Mouse (Mus musculus) thymus, adult 2 months (tissue): ENCODE results near the gene Hipk1. TPM values are rescaled to one million over a fixed set of nuclear protein-coding genes. Genes with fewer than 3 reads are reported as not detected.
A peak's percentile ranks its signal among the peaks of the same experiment; 100 is the strongest.
"Not testable (repeated sequence)": the region's sequence is repeated elsewhere in the genome, so short reads cannot be mapped to it uniquely, and the experiment has no call there.

Source experiments
- DNase-seq: peaks from one replicate; pipeline ENCODE4 v3.0.0; 2021
- H3K27ac ChIP-seq: fragments of 200-500 bp; 2 replicates; pipeline ENCODE4 v1.5.1; 2012; ENCODE audit warnings: low read length, control low read depth; ENCODE audit not compliant: control insufficient read depth, insufficient read depth
- H3K27me3 ChIP-seq: fragments of 200-500 bp; 2 replicates; pipeline ENCODE4 v1.6.1; 2012; ENCODE audit warnings: mild to moderate bottlenecking, low read length, moderate library complexity, mixed read lengths; ENCODE audit not compliant: control insufficient read depth, insufficient read depth
- H3K36me3 ChIP-seq: fragments of 200-500 bp; 2 replicates; pipeline ENCODE4 v1.6.1; 2012; ENCODE audit warnings: mild to moderate bottlenecking, low read length, moderate library complexity; ENCODE audit not compliant: control insufficient read depth, insufficient read depth
- H3K4me1 ChIP-seq: fragments of 200-500 bp; replicated peaks from 2 replicates; pipeline ENCODE4 v1.6.1; 2012; ENCODE audit warnings: low read length; ENCODE audit not compliant: control insufficient read depth, insufficient read depth
- H3K4me3 ChIP-seq: fragments of 200-500 bp; 2 replicates; pipeline ENCODE4 v1.5.1; 2012; ENCODE audit warnings: mild to moderate bottlenecking, low read length, control low read depth, moderate library complexity; ENCODE audit not compliant: control insufficient read depth, insufficient read depth
- CTCF ChIP-seq: fragments of 200-500 bp; IDR thresholded peaks from 2 replicates; pipeline ENCODE4 v1.5.1; 2012; ENCODE audit warnings: mild to moderate bottlenecking, control low read depth, low read length, moderate library complexity, borderline replicate concordance; ENCODE audit not compliant: control insufficient read depth, poor library complexity, insufficient read depth; ENCODE audit errors: extremely low read depth
- POLR2A ChIP-seq: fragments of 200-500 bp; IDR thresholded peaks from 2 replicates; pipeline ENCODE4 v1.6.1; 2012; ENCODE audit warnings: mild to moderate bottlenecking, low read length, control low read depth, moderate library complexity; ENCODE audit not compliant: control insufficient read depth, poor library complexity, insufficient read depth; ENCODE audit errors: extremely low read depth
- whole genome bisulfite sequencing: fragments of 180-500 bp; shearing (Covaris S2); methylation state at CpG from one replicate; pipeline ENCODE4 v1.1.7; 2018; 5-methylcytosine and 5-hydroxymethylcytosine counted together
- polyA plus RNA-seq: library from polyadenylated mRNA; depleted of rRNA; stranded (reverse); fragments of >200 nt; gene quantifications from 2 replicates; pipeline ENCODE4 v1.2.3, GENCODE M21; 2012

The Hipk1 gene
- polyA plus RNA-seq, 1 experiment = 172 TPM

DNA sequence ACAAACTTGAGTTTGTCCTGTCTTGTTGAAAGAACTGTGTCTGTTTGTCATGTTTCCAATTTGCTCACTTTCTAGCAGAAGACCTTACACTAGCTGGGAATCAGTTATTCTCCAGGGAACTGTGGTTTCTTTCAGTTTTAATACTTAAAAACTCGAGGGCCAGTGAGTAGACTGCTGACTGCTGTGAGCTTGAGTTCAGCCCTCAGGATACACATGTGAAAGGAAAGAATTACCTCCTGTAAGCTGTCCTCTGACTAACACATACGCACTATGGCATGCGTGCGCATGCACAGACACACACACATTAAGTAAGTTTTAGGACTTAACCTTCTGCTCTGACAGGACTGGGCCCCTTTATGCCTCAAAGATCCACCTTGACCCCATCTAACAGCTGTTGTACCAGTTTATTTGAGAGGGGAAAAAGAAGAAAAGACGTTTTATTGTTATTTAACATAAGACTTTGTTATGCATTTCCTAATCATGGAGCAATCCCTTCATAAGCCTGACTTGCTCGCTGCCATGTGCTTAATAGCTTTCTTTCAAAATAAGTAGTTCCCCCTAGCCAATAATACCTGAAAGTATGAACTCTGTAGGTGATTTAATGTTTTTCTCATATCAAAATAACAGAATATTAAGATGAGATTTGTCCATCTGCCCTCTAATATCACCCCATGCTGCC lies 44.0 kb upstream of the Hipk1 start:
- TF ChIP-seq POLR2A (no peak), CTCF (no peak)
- no peak for DNase-seq
- WGBS = 88% methylated on average over 6 of the region's 6 CpGs
- Histone ChIP-seq H3K27ac (no peak overlapping the region), H3K4me1 (no peaks in the 10 kb centered on the region), H3K27me3 (no peaks in the 10 kb centered on the region), H3K36me3 (no peaks in the 10 kb centered on the region), H3K4me3 (no peak overlapping the region)

DNA sequence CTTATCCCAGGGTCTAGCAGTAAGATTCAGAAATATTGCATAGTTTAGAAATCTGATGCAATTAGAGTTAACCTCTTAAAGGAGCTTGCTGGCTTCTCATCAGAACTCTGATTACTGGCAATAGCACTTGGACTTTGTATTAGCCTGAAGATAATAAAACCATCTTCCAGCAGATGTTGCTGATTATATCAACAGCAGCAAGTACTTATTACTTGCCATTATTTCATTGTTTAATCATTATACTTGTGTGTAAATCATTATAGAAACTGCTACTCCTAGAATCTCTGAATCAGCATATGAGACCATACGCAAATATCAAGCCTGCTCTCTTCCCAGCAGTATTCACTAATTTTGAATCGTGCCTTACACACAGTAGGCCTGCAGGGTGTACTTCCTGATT lies 42.6 kb upstream of the Hipk1 start:
- DNase-seq = no peak
- H3K4me3 ChIP-seq = no peak overlapping the region
- TF ChIP-seq POLR2A (no peak), CTCF (no peak)
- H3K36me3 ChIP-seq = no peaks in the 10 kb centered on the region
- no peak overlapping the region for H3K27ac ChIP-seq
- no peaks in the 10 kb centered on the region for H3K27me3 ChIP-seq
- no peaks in the 10 kb centered on the region for H3K4me1 ChIP-seq
- WGBS = 95% methylated on average over 2 of the region's 2 CpGs

DNA sequence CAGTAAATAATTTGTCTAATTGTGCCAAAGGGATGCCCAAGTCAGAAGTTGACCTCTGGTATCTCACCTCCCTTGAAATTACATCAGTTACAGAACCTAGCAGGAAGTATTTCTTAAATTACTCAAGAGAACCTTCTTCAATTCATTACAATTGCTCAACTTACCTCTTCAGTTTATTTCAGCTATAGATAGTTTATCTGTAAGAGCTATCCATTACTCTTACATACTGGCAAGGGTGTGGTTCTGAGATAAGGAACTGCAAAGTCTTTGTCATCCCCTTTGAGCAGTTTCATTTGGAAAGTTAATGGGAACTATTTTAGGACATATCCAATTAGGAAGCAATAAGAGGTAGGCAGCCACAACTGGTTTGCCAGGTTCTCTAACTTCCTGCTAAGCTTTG lies 41.1 kb upstream of the Hipk1 start, which contains the start of gene Bcl2l15:
Gene Bcl2l15 (plus strand): TSS at position 176 of the 400 bp plus-strand sequence.
- Histone ChIP-seq H3K27ac (no peak within 1 kb of the TSS), H3K4me1 (no peaks in the 10 kb centered on the region), H3K4me3 (no peak within 1 kb of the TSS), H3K27me3 (no peaks in the 10 kb centered on the region), H3K36me3 (no peaks in the 10 kb centered on the region)
- DNase-seq = no peak
- TF ChIP-seq POLR2A (no peak), CTCF (no peak)

DNA sequence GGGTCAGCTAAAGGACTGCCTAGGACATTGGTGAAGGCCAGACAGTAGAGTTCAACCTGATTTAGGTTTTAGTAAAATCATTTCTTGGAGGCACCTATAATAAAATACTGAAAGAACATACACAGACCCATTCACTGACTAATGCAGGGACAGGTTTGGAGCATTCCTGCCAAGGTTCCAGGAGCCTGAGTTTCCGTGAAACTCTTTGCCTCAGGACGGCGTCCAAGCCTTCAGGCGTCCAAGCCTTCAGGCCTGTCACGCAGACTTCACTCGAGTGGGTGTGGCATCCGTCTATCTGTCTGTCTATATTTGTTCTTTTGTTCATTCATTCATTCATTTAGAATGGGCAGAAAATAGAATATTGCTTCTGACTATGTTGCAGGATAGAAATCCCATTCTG lies 39.8 kb upstream of the Hipk1 start:
- Histone ChIP-seq H3K4me1 (no peaks in the 10 kb centered on the region), H3K27me3 (no peaks in the 10 kb centered on the region), H3K4me3 (no peak overlapping the region), H3K36me3 (no peaks in the 10 kb centered on the region), H3K27ac (no peak overlapping the region)
- TF ChIP-seq POLR2A (no peak), CTCF (no peak)
- no peak for DNase-seq
- WGBS = 93% methylated on average over 7 of the region's 7 CpGs

DNA sequence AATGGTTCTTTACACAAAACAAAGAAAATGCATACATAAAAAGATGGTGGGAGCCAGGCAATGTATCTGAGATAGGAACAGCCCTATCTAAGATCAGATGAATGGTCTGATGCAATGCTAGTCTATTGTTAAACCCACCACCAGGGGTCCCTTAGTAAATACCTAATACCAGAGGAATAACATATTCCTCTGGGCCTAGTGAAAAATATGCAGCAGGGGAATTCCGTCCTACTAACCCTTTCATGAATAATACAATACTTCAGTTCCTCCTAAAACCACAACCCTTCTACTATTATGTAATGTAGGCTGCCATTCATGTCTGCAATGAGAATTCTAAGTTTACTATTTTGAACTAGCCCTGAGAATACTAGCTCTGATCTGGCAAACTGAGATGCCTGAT lies 39.3 kb upstream of the Hipk1 start:
- H3K27me3 ChIP-seq, H3K4me1 ChIP-seq, H3K4me3 ChIP-seq, H3K27ac ChIP-seq, DNase-seq, H3K36me3 ChIP-seq: not testable (repeated sequence)
- WGBS = 84% methylated on average over 1 of the region's 1 CpGs

DNA sequence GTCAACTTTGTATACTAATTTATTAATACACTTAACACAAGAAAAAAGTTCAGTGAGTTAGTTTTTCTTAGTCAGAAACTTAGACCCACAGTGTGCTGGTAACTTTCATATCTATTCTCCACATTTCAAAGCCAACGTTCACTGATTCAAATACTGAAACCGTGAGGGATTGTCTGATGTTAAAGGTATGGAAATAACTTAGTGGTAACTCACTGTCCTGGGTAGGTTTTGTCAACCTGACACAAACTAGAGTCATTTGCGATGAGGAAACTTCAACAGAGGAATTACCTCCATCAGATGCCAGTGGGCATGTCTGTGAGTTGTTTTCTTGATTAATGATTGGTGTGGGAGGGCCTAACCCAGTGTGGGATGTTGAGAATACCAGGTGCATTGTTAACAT lies 37.7 kb upstream of the Hipk1 start:
- no peak for DNase-seq
- Histone ChIP-seq H3K36me3 (no peaks in the 10 kb centered on the region), H3K27me3 (no peaks in the 10 kb centered on the region), H3K4me3 (no peak overlapping the region), H3K4me1 (no peaks in the 10 kb centered on the region), H3K27ac (no peak overlapping the region)
- 92% methylated on average over 3 of the region's 3 CpGs for WGBS
- no peak for TF ChIP-seq POLR2A
- no peak for TF ChIP-seq CTCF

- TF ChIP-seq POLR2A (no peak), CTCF (no peak)
- DNase-seq = peak; percentile 31
- H3K4me3 ChIP-seq = no peak overlapping the region
- H3K36me3 ChIP-seq = peaks cover 5% of the 10 kb centered on the region
- no peak overlapping the region for H3K27ac ChIP-seq
- H3K4me1 ChIP-seq = no peaks in the 10 kb centered on the region
- H3K27me3 ChIP-seq = no peaks in the 10 kb centered on the region
Measured at GRCm38 (mm10) chr3:103827548-103827947, 36.2 kb upstream of the Hipk1 start.
